Mouse (Mus musculus) cerebellum, postnatal 4 days (tissue): ENCODE results near the gene Vmn1r197.
"Not testable (repeated sequence)": the region's sequence is repeated elsewhere in the genome, so short reads cannot be mapped to it uniquely, and the experiment has no call there.

Experiments used
- DNase-seq, 2 experiments: peaks; one replicate each; pipeline ENCODE4 v3.0.0; 2022; ENCODE audit warnings: low spot score in 2 of 2, mixed read lengths in 1 of 2

Vmn1r197 gene

GRCm38 (mm10) chr13:22324289-22324688 is at the start of gene Vmn1r197:
TSS of gene Vmn1r197 (plus strand) at chr13:22324589.
- DNase-seq, result no peak

- DNase-seq, result no peak
These were observed 39.8 kb upstream of the Vmn1r197 start for GRCm38 (mm10) chr13:22284578-22284977.

GRCm38 (mm10) chr13:22289620-22290019 is 34.8 kb upstream of the Vmn1r197 start, which contains the start of gene Vmn1r196:
TSS of gene Vmn1r196 (plus strand) at chr13:22289920.
- DNase-seq, result no peak

GRCm38 (mm10) chr13:22308075-22308474 is 16.3 kb upstream of the Vmn1r197 start:
- not testable (repeated sequence) for DNase-seq

- DNase-seq, result no peak
These were observed 9.0 kb upstream of the Vmn1r197 start for GRCm38 (mm10) chr13:22315361-22315760.

GRCm38 (mm10) chr13:22317366-22317765 is 7.0 kb upstream of the Vmn1r197 start:
- DNase-seq, result no peak

- no peak for DNase-seq
These were observed 4.3 kb upstream of the Vmn1r197 start for GRCm38 (mm10) chr13:22320091-22320490.

GRCm38 (mm10) chr13:22333269-22333668 is 8.9 kb downstream of the Vmn1r197 start:
- DNase-seq, result no peak

GRCm38 (mm10) chr13:22335565-22335964 is 11.2 kb downstream of the Vmn1r197 start:
- DNase-seq, result no peak

- DNase-seq, result no peak
These were observed 25.7 kb downstream of the Vmn1r197 start, which contains the start of gene Vmn1r198 for GRCm38 (mm10) chr13:22350064-22350463. TSS of gene Vmn1r198 (plus strand) at chr13:22350364.

GRCm38 (mm10) chr13:22350813-22351212 is 26.4 kb downstream of the Vmn1r197 start:
- no peak for DNase-seq

- no peak for DNase-seq
These were observed 55.1 kb downstream of the Vmn1r197 start, which contains the start of gene Vmn1r199 for GRCm38 (mm10) chr13:22379518-22379917. TSS of gene Vmn1r199 (plus strand) at chr13:22379818.

- not testable (repeated sequence) for DNase-seq
These were observed 56.7 kb downstream of the Vmn1r197 start for GRCm38 (mm10) chr13:22381128-22381527.
